Mouse (Mus musculus) heart, embryonic 12.5 days (tissue): ENCODE measurements around the gene Frem1. TPM values are rescaled to one million over a fixed set of nuclear protein-coding genes. Genes with fewer than 3 reads are reported as not detected.
A peak's percentile ranks its signal among the peaks of the same experiment; 100 is the strongest.

Source experiments
- ATAC-seq: fragments of 200-750 bp; cut with Nextera tagmentation; 2 replicates; pipeline ENCODE4 v1.8.0; 2017; ENCODE audit warnings: moderate TSS enrichment, moderate library complexity; ENCODE audit not compliant: insufficient number of reproducible peaks, low FRiP score
- H3K27ac ChIP-seq: fragments of 300-500 bp; sonication (generic); 2 replicates; pipeline ENCODE4 v1.5.1; 2016; ENCODE audit warnings: mild to moderate bottlenecking, moderate library complexity; ENCODE audit not compliant: poor library complexity, severe bottlenecking
- H3K27me3 ChIP-seq: fragments of 300-500 bp; sonication (generic); replicated peaks from 2 replicates; pipeline ENCODE4 v1.6.1; 2016; ENCODE audit warnings: mild to moderate bottlenecking, moderate library complexity
- H3K36me3 ChIP-seq: fragments of 300-500 bp; sonication (generic); 2 replicates; pipeline ENCODE4 v1.6.1; 2016; ENCODE audit warnings: mild to moderate bottlenecking, moderate library complexity
- H3K4me1 ChIP-seq: fragments of 300-500 bp; sonication (generic); replicated peaks from 2 replicates; pipeline ENCODE4 v1.6.1; 2016; ENCODE audit warnings: mild to moderate bottlenecking
- H3K4me2 ChIP-seq: fragments of 300-500 bp; sonication (generic); 2 replicates; pipeline ENCODE4 v1.6.1; 2016; ENCODE audit warnings: mild to moderate bottlenecking, moderate library complexity
- H3K4me3 ChIP-seq: fragments of 300-500 bp; sonication (generic); 2 replicates; pipeline ENCODE4 v1.5.1; 2016; ENCODE audit warnings: mild to moderate bottlenecking
- H3K9ac ChIP-seq: fragments of 300-500 bp; sonication (generic); 2 replicates; pipeline ENCODE4 v1.6.1; 2016; ENCODE audit warnings: mild to moderate bottlenecking, moderate library complexity
- H3K9me3 ChIP-seq: fragments of 300-500 bp; sonication (generic); replicated peaks from 2 replicates; pipeline ENCODE4 v1.6.1; 2016; ENCODE audit warnings: mild to moderate bottlenecking, moderate library complexity
- WGBS: fragments of 180-500 bp; shearing (Covaris S2); methylation state at CpG from one replicate; pipeline ENCODE4 v1.1.7; 2016; 5-methylcytosine and 5-hydroxymethylcytosine counted together
- polyA plus RNA-seq: library from polyadenylated mRNA; unstranded; fragments of >200 nt; fragmentation: Nextera tagmentation; extraction: Ambion mirVana; gene quantifications from 2 replicates; pipeline ENCODE4 v1.2.1, GENCODE M21; 2016

The Frem1 gene
- polyA plus RNA-seq, 1 experiment from 2014 or later = 8.3 TPM

DNA sequence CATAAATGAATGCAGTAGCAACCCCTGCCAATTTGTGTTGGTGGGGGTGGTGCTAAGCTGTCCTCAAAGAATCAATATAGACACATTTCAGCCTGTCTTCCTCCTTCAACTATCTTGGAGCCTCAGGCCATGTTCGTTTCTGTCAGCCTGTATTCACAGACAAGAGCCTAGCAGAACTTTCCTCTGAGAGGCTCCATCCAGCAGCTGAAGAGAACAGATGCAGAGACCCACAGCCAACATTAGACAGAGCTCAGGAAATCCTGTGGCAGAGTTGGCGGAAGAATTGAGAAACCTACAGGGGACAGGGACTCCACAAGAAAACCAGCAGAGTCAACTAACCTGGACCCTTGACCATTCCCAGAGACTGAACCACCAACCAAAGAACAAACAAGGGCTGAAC is 3.3 kb upstream of the Frem1 start:
- H3K9me3 ChIP-seq = no peaks in the 10 kb centered on the region
- no peak overlapping the region for H3K4me2 ChIP-seq
- H3K4me3 ChIP-seq = no peak overlapping the region
- H3K27me3 ChIP-seq = no peaks in the 10 kb centered on the region
- 56% methylated on average over 2 of the region's 2 CpGs for WGBS
- H3K4me1 ChIP-seq = peaks cover 13% of the 10 kb centered on the region
- no peak overlapping the region for H3K9ac ChIP-seq
- H3K27ac ChIP-seq = no peak overlapping the region
- H3K36me3 ChIP-seq = no peaks in the 10 kb centered on the region
- ATAC-seq = no peak

DNA sequence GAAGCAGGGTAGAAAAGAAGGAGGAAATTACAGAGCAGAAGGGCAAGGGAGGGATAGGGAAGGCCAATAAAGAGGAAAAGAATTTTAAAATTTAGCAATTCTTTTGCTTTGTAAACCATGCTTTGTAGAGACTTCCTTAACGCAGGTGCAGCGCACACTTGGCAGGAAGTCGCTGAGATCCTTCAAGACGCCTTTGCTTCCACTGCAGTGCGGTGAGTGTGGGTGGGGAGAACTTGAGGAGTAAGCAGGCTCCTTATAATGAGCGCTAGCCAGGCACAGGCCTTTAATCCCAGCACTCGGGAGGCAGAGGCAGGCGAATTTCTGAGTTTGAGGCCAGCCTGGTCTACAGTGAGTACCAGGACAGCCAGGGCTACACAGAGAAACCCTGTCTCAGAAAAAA is 1.1 kb upstream of the Frem1 start:
- peaks cover 34% of the 10 kb centered on the region for H3K4me1 ChIP-seq
- no peak overlapping the region for H3K27ac ChIP-seq
- no peak overlapping the region for H3K4me3 ChIP-seq
- no peaks in the 10 kb centered on the region for H3K27me3 ChIP-seq
- ATAC-seq = no peak
- H3K4me2 ChIP-seq = no peak overlapping the region
- no peaks in the 10 kb centered on the region for H3K36me3 ChIP-seq
- WGBS = 81% methylated on average over 8 of the region's 8 CpGs
- H3K9me3 ChIP-seq = no peaks in the 10 kb centered on the region
- H3K9ac ChIP-seq = no peak overlapping the region

DNA sequence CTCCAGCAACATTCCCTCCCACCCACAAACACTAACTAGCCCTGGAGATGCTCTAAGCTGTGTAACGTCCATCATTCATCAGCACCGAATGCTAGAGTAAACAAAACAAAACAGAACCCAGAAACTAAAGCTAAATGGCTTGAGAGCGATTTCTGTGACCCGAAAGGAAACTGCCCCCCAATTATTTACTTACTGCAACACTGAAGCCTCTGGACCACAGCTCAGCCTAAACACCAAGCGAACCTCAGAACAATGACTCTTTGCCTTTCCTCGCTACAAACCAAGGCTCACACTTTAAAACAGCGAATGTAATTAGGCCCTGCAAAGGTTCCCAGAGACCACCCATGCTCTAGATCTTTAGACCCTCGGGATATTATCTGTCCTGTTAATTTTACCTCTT is 963 bp downstream of the Frem1 start:
- H3K4me1 ChIP-seq = peaks cover 53% of the 10 kb centered on the region
- peak overlapping the region; percentile 72 for H3K9ac ChIP-seq
- H3K9me3 ChIP-seq = no peaks in the 10 kb centered on the region
- peak overlapping the region; percentile 59 for H3K27ac ChIP-seq
- WGBS = 9% methylated on average over 8 of the region's 8 CpGs
- ATAC-seq = no peak
- H3K27me3 ChIP-seq = no peaks in the 10 kb centered on the region
- H3K4me3 ChIP-seq = peak overlapping the region; percentile 58
- peak overlapping the region; percentile 83 for H3K4me2 ChIP-seq
- no peaks in the 10 kb centered on the region for H3K36me3 ChIP-seq

DNA sequence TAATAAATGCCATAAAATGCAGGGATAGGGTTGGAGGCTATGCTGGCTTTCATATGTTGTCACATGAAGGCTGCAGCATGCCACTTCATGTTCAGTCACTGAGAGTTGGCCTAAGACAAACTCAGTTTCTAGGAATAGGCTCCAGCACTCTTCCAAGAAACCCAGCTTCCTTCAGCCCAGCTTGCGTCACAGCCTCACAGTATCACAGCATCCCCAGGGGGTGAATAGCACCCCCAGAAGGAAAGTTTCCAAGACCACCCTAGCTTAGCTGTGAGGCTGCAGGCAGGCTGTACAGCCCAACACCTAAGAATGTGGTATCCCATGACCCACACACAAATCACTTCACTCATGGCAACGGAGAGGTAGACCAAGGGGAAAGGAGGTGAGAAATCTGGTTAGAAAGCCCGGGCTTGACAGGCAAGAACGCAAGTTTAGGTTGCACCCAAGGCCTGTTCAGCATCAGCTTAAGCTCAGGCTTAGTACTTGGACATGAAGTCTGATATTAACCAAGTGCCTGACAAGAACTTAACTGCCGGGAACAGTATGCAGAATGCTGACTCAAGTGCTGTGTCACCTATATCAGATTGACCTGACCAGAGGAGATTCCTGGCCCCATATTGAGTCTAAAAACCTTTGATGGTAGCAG is 1.9 kb downstream of the Frem1 start:
- WGBS = 28% methylated on average over 5 of the region's 5 CpGs
- no peak for ATAC-seq
- Histone ChIP-seq H3K4me3 (peak overlapping the region; percentile 58), H3K9ac (peak overlapping the region; percentile 72), H3K4me2 (peak overlapping the region; percentile 83), H3K36me3 (no peaks in the 10 kb centered on the region), H3K27ac (peak overlapping the region; percentile 59), H3K27me3 (no peaks in the 10 kb centered on the region), H3K9me3 (no peaks in the 10 kb centered on the region), H3K4me1 (peaks cover 60% of the 10 kb centered on the region)

DNA sequence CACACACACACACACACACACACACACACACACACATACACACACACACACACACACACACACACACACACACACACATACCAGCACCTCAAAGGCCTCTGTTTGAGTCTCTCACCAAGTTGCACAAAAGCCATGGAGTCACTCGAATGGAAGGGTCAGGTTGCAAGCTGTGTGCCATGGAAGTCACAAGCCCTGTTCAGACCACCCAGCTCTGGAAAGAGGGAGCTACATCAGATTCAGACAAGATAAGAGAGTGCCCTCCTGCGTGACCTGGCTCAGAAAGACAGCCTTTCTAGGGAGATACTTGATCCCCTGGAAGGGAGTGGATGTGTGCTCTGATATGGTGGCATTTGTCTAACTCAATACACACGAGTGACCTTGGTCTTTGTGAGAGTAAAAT is 2.9 kb downstream of the Frem1 start:
- Histone ChIP-seq H3K4me3 (no peak overlapping the region), H3K27ac (no peak overlapping the region), H3K4me1 (peaks cover 60% of the 10 kb centered on the region), H3K4me2 (peak overlapping the region; percentile 47), H3K27me3 (no peaks in the 10 kb centered on the region), H3K9ac (no peak overlapping the region), H3K9me3 (no peaks in the 10 kb centered on the region), H3K36me3 (no peaks in the 10 kb centered on the region)
- ATAC-seq = no peak
- 22% methylated on average over 3 of the region's 3 CpGs for WGBS

DNA sequence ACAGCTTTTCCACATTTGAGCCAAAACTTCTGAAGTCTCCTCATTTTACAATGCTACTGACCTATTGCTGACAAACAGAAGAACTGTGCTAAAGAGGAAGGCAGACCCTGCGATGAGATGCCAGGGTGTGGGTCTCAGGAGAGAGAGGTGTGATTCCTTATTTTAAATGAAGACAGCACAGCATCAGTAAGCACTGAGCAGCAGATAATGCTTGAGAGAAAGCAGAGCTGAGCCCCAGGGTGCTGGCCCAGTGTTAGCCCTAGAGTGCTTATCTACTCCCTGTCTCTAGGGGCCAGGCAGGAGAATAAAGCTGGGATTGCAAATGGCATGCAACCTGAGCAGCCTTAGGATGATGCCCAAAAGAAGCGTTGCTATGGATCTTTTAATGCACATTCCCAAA is 3.6 kb downstream of the Frem1 start:
- no peak overlapping the region for H3K4me3 ChIP-seq
- no peak; the same call in 1 of the 2 replicates for ATAC-seq
- no peaks in the 10 kb centered on the region for H3K9me3 ChIP-seq
- no peak overlapping the region for H3K9ac ChIP-seq
- peaks cover 60% of the 10 kb centered on the region for H3K4me1 ChIP-seq
- peak overlapping the region; percentile 15; the same call in 1 of the 2 replicates for H3K27ac ChIP-seq
- peak overlapping the region; percentile 47 for H3K4me2 ChIP-seq
- WGBS = 9% methylated on average over 2 of the region's 2 CpGs
- H3K36me3 ChIP-seq = no peaks in the 10 kb centered on the region
- no peaks in the 10 kb centered on the region for H3K27me3 ChIP-seq

DNA sequence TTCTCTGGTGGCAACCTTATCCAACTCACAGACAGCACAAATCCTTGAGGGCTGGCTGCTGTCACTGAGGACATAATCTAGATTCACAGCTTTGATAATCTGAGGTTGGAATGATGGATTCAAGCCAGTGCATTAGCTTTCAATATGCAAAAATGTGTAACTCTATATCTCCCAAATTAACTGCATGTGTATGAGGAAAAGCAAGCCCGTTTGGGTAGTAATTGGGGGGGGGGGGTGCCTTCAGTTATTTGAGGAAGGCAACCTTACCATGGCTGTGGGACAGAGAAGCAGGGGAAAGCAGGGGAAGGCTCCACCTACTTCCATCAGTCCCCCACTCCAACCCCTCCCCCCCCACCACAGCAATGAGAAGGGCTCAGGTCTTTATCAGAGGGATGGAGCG is 5.3 kb downstream of the Frem1 start:
- Histone ChIP-seq H3K9me3 (no peaks in the 10 kb centered on the region), H3K4me1 (peaks cover 56% of the 10 kb centered on the region), H3K4me3 (no peak overlapping the region), H3K27ac (no peak overlapping the region), H3K4me2 (no peak overlapping the region), H3K9ac (no peak overlapping the region), H3K36me3 (no peaks in the 10 kb centered on the region), H3K27me3 (no peaks in the 10 kb centered on the region)
- no peak for ATAC-seq
- WGBS = 17% methylated on average over 2 of the region's 2 CpGs

DNA sequence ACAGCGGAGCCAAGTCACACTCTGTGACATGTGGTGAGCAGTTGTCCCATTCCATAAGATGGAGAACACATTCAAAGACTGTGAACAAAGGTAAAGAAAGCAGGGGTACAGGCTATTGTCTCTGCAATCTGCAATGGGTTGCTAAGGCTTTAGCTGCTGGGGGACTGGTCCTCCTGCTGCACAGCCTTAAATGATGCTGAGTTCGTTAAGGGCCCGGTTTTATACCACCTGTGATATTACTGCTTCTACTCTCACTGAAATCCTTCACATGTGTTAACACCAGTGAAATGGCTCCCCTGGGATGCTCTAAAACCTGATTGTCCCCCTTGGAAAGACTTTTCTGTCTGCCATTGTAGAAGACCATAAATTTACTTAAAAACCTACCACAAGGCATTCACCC is 6.1 kb downstream of the Frem1 start:
- Histone ChIP-seq H3K36me3 (no peaks in the 10 kb centered on the region), H3K4me1 (peaks cover 53% of the 10 kb centered on the region), H3K9me3 (no peaks in the 10 kb centered on the region), H3K4me2 (no peak overlapping the region), H3K27ac (no peak overlapping the region), H3K4me3 (no peak overlapping the region), H3K27me3 (no peaks in the 10 kb centered on the region), H3K9ac (no peak overlapping the region)
- 88% methylated on average over 3 of the region's 3 CpGs for WGBS
- ATAC-seq = no peak

DNA sequence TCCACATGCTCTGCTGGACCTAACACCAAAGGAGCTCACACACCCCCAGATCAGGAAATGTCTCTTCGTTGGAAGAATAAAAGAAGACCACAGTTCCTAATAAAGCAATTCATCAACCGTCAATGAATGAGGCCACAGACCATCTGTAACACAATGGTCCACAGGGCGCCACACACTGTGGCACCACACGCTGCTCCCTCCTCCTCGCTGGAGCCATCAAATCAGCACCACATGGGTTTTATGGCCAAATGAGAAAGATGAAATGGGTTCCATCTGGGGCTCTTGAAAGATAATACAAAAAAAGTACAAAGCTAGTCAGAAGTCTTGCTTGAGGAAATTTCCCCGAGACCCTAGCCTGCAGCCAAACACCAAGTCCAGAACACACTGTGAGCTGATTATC is 6.9 kb downstream of the Frem1 start:
- Histone ChIP-seq H3K9me3 (no peaks in the 10 kb centered on the region), H3K4me2 (no peak overlapping the region), H3K27me3 (no peaks in the 10 kb centered on the region), H3K36me3 (no peaks in the 10 kb centered on the region), H3K27ac (no peak overlapping the region), H3K4me3 (no peak overlapping the region), H3K9ac (no peak overlapping the region), H3K4me1 (peaks cover 45% of the 10 kb centered on the region)
- 76% methylated on average over 6 of the region's 6 CpGs for WGBS
- ATAC-seq = no peak

DNA sequence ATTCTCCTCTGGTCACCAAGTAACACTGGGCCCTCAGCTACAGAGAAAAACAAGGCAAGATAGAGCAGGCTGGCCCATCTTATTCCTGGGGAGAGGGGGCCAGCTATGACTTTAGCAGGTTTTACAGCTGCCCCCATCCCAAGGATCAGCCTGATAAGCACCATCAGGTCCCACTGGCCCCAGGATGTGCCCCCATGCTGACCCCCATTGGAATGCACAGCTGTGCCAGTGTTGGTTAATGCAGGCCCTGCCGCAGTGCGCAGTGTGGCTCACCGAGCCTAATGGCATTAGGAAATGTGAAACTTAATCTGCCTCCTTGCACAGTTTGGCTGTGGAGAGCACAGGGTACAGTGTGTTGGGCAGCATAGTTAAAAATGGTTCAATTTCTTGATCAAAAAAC is 11.4 kb downstream of the Frem1 start:
- Histone ChIP-seq H3K27ac (no peak overlapping the region), H3K9me3 (no peaks in the 10 kb centered on the region), H3K27me3 (no peaks in the 10 kb centered on the region), H3K36me3 (peaks cover 14% of the 10 kb centered on the region; the same call in 1 of the 2 replicates), H3K4me1 (peaks cover 9% of the 10 kb centered on the region; the same call in 1 of the 2 replicates), H3K4me2 (no peak overlapping the region), H3K9ac (no peak overlapping the region), H3K4me3 (no peak overlapping the region)
- 68% methylated on average over 3 of the region's 3 CpGs for WGBS
- no peak for ATAC-seq

DNA sequence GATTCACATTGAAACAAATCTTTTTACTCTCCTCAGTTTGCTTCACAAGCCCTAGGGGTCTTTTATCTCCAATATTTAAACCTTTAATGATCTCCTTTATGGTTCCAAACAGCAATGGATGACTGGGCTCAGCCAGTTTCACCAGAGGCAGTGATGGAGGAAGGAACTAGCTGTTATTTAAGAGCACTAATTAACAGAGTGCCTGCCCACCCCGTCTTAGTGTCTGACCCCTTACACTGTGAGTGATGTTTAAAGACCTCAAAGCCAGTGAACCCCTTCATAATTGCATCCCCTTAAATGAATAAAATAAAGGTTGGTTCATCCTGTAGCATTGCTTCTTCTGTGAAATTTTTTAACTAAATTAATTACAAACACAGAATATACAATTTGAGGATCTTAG is 19.4 kb downstream of the Frem1 start:
- no peak overlapping the region for H3K4me3 ChIP-seq
- peaks cover 8% of the 10 kb centered on the region; the same call in 1 of the 2 replicates for H3K36me3 ChIP-seq
- no peak overlapping the region for H3K4me2 ChIP-seq
- ATAC-seq = no peak
- H3K27ac ChIP-seq = no peak overlapping the region
- no peaks in the 10 kb centered on the region for H3K27me3 ChIP-seq
- H3K4me1 ChIP-seq = peaks cover 9% of the 10 kb centered on the region; the same call in 1 of the 2 replicates
- 74% methylated on average over 1 of the region's 1 CpGs for WGBS
- H3K9ac ChIP-seq = no peak overlapping the region
- H3K9me3 ChIP-seq = no peaks in the 10 kb centered on the region

DNA sequence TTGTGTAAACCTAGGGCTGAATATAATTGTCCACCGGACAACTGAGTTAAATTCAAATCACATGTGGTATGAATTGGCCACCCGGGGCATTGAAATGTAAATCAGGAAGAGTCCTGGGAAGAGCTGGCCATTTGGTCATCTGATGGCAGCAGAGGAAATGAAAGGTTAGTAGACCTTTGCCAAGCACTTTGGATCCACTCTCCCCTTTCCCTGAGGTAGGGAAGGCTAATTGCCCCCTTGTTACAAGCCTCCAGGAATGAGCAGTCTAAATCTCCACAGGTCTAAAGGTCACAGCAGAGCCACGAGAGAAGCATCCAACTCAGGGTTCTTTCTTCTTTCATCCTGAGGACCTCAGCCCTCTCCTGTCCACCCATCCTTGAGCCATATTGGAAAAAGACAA is 20.5 kb downstream of the Frem1 start:
- H3K9ac ChIP-seq = no peak overlapping the region
- no peaks in the 10 kb centered on the region for H3K9me3 ChIP-seq
- no peak overlapping the region for H3K4me3 ChIP-seq
- 80% methylated on average over 3 of the region's 3 CpGs for WGBS
- no peak overlapping the region for H3K4me2 ChIP-seq
- no peak overlapping the region for H3K27ac ChIP-seq
- no peak for ATAC-seq
- 0 out of 2 replicates have a peak, but pooled peaks cover 4% of the 10 kb centered on the region for H3K4me1 ChIP-seq
- H3K27me3 ChIP-seq = no peaks in the 10 kb centered on the region
- peaks cover 4% of the 10 kb centered on the region; the same call in 1 of the 2 replicates for H3K36me3 ChIP-seq
